Mouse (Mus musculus): ENCODE data around the gene Polr1e.
"Not testable (repeated sequence)": the region's sequence is repeated elsewhere in the genome, so short reads cannot be mapped to it uniquely, and the experiment has no call there.

The Polr1e gene

GRCm38 (mm10) chr4:45054862-45055261 lies 36.5 kb downstream of the Polr1e start:
- no peak for DNase-seq (ENCODE audit: low spot score in 2 of 2)

GRCm38 (mm10) chr4:45055451-45055850 lies 37.1 kb downstream of the Polr1e start:
- DNase-seq (ENCODE audit: low spot score in 2 of 2), result no peak

GRCm38 (mm10) chr4:45063836-45064235 lies 45.5 kb downstream of the Polr1e start:
- DNase-seq (ENCODE audit: low spot score in 2 of 2), result not testable (repeated sequence)

GRCm38 (mm10) chr4:45064577-45064976 lies 46.2 kb downstream of the Polr1e start:
- no peak for DNase-seq (ENCODE audit: low spot score in 2 of 2)

GRCm38 (mm10) chr4:45066036-45066730 lies 47.8 kb downstream of the Polr1e start:
- DNase-seq (ENCODE audit: low spot score in 2 of 2), result no peak

- no peak for DNase-seq (ENCODE audit: low spot score in 2 of 2)
Measured at GRCm38 (mm10) chr4:45067742-45068141, 49.4 kb downstream of the Polr1e start.

GRCm38 (mm10) chr4:45072261-45072973 lies 54.0 kb downstream of the Polr1e start:
- DNase-seq (ENCODE audit: low spot score in 2 of 2), result no peak

GRCm38 (mm10) chr4:45073544-45073943 lies 55.2 kb downstream of the Polr1e start:
- DNase-seq (ENCODE audit: low spot score in 2 of 2), result no peak

DNA sequence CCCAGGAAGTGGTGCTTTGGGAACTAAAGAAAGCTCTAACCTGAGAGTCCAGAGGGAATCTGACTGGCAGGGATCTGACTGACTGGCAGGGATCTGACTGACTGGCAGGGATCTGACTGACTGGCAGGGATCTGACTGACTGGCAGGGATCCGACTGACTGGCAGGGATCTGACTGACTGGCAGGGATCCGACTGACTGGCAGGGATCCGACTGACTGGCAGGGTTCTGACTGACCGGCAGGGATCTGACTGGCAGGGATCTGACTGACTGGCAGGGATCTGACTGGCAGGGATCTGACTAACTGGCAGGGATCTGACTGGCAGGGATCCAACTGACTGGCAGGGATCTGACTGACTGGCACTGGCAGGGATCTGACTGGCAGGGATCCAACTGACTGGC lies 62.7 kb downstream of the Polr1e start:
- not testable (repeated sequence) for DNase-seq (ENCODE audit: low spot score in 2 of 2)

DNA sequence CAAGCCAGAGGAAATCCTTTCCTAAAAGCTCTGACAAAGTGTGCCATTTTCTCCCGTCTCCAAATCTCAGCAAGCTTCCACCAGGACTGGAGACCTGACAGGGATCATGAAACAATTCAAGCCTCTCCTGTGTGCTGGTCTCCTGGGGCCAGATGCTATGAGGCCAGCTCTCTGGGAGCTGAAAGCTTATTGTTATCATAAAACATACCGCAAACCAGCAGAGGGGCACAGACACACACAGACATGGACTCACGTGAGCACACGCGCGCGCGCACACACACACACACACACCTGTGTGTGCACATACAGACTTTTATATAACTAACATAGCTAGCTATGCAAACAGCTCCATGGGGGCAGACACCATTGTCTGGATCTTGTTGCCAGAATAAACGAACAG lies 64.6 kb downstream of the Polr1e start:
- no peak for DNase-seq (ENCODE audit: low spot score in 2 of 2)

GRCm38 (mm10) chr4:45083487-45083886 lies 65.1 kb downstream of the Polr1e start:
- DNase-seq (ENCODE audit: low spot score in 2 of 2), result no peak

- peak; percentile 59 to 76 for DNase-seq (ENCODE audit: low spot score in 2 of 2)
Measured at GRCm38 (mm10) chr4:45084021-45084894, 65.9 kb downstream of the Polr1e start, which contains the start of gene Fbxo10. Gene Fbxo10, minus strand, starts transcription at chr4:45084604.

GRCm38 (mm10) chr4:45084895-45085290 lies 66.5 kb downstream of the Polr1e start:
- no peak for DNase-seq (ENCODE audit: low spot score in 2 of 2)

Measured in natural killer cell, adult 2 months (primary cell).